8 mouse cellular contexts compared by ENCODE assay signal in genomic region chrX:56340305-56340704, GRCm38 (mm10). TPM values are rescaled to one million over a fixed set of nuclear protein-coding genes. Genes with fewer than 3 reads are reported as not detected.
A peak's percentile ranks its signal among the peaks of the same experiment; 100 is the strongest.
DNase-seq lines count a peak whose midpoint lies in the region; ATAC-seq and TF ChIP-seq lines count a peak whose summit lies in the region.
"Had no signal": no experiment of that assay in that cellular context is flagged by ENCODE, and none has a peak within 500 bp of the region (broad histone marks: within the 10 kb centered on the region; RNA-seq: fewer than 3 reads in every experiment).

No protein-coding gene starts in this region.

- ATAC-seq in hindbrain, postnatal 0 days: no peak

- H3K4me1 ChIP-seq in E14TG2a.4 (replicated peaks; ENCODE audit: low read depth, low read length): 0 out of 2 replicates have a peak, but pooled peaks cover under 1% of the 10 kb centered on the region
- H3K4me1 ChIP-seq in hindbrain, postnatal 0 days (ENCODE audit: insufficient read depth, low read length): no peaks in the 10 kb centered on the region
- H3K4me1 ChIP-seq: limb, embryonic 13.5 days had no signal

- no peaks in the 10 kb centered on the region for H3K9me3 ChIP-seq in E14TG2a.4 (ENCODE audit: low read length)
- H3K9me3 ChIP-seq in hindbrain, postnatal 0 days (ENCODE audit: low read length): no peaks in the 10 kb centered on the region
- H3K9me3 ChIP-seq: limb, embryonic 13.5 days had no signal

- no peak overlapping the region for H3K4me2 ChIP-seq in hindbrain, postnatal 0 days (ENCODE audit: low read depth, low read length)
- H3K4me2 ChIP-seq: limb, embryonic 13.5 days had no signal

- H3K27me3 ChIP-seq in E14TG2a.4 (ENCODE audit: insufficient read depth, low read length): no peaks in the 10 kb centered on the region
- no peaks in the 10 kb centered on the region for H3K27me3 ChIP-seq in hindbrain, postnatal 0 days (ENCODE audit: insufficient read depth, low read length)
- H3K27me3 ChIP-seq: limb, embryonic 13.5 days had no signal

- no peak overlapping the region for H3K4me3 ChIP-seq in E14TG2a.4 (replicated peaks; ENCODE audit: low read length)
- no peak overlapping the region for H3K4me3 ChIP-seq in hindbrain, postnatal 0 days (ENCODE audit: low read length)
- H3K4me3 ChIP-seq: limb, embryonic 13.5 days had no signal

- peak; percentile 15 for DNase-seq in layer of hippocampus, adult 11-12 months (ENCODE audit: low spot score)
- DNase-seq in layer of hippocampus, adult 9-11 months: no peak
- peak; percentile 49 for DNase-seq in Muller cell, postnatal 12 days (ENCODE audit: inconsistent ontology term)
- DNase-seq in hindbrain, postnatal 0 days (ENCODE audit: low spot score): peak; percentile 69
- DNase-seq in retina, postnatal 1 day: peak; percentile 63
- no peak for DNase-seq in cerebellum, adult 8-10 months

- TF ChIP-seq CTCF in E14TG2a.4 (conservative IDR thresholded peaks at IDR 0.05; ENCODE audit: low read length): peak; percentile 41
- peak; percentile 58 for TF ChIP-seq CTCF in hindbrain, postnatal 0 days (IDR thresholded peaks at IDR 0.05; ENCODE audit: low read depth)

- H3K27ac ChIP-seq in hindbrain, postnatal 0 days: no peak overlapping the region
- H3K27ac ChIP-seq: limb, embryonic 13.5 days had no signal

- H3K9ac ChIP-seq in hindbrain, postnatal 0 days (replicated peaks; ENCODE audit: low read length): no peak overlapping the region
- H3K9ac ChIP-seq: limb, embryonic 13.5 days had no signal

- H3K36me3 ChIP-seq in E14TG2a.4 (ENCODE audit: insufficient read depth, low read length): no peaks in the 10 kb centered on the region
- no peaks in the 10 kb centered on the region for H3K36me3 ChIP-seq in hindbrain, postnatal 0 days (ENCODE audit: insufficient read depth, low read length)
- H3K36me3 ChIP-seq: limb, embryonic 13.5 days had no signal

RNA-seq across cellular contexts. Expression of gene Zfp449, which starts 5.9 kb away (rescaled TPM):
- total RNA-seq in hindbrain, postnatal 0 days (2014; rRNA removed): 4.4 and 5.5 TPM in 2 replicates
- 2.8 and 3.1 TPM in 2 replicates for polyA plus RNA-seq in hindbrain, postnatal 0 days (2015; fragmentation: Nextera tagmentation; extraction: Ambion mirVana)

RNA-seq across cellular contexts. Expression of gene Smim10l2a, which starts 34.1 kb away (rescaled TPM):
- 68.7 and 74.6 TPM in 2 replicates for total RNA-seq in hindbrain, postnatal 0 days (2014; rRNA removed)
- polyA plus RNA-seq in hindbrain, postnatal 0 days (2015; fragmentation: Nextera tagmentation; extraction: Ambion mirVana): 53.8 and 55.9 TPM in 2 replicates

Comparison
In these comparisons a context has a peak if more than half of its experiments do, and no peak if none do; other contexts are left out.
1. DNase-seq: peak in layer of hippocampus, adult 11-12 months (single experiment), Muller cell, postnatal 12 days (single experiment), hindbrain, postnatal 0 days (single experiment) and retina, postnatal 1 day (single experiment); none in layer of hippocampus, adult 9-11 months (single experiment) and cerebellum, adult 8-10 months (single experiment).